Mouse (Mus musculus) hindbrain, embryonic 11.5 days (tissue): ENCODE results near the gene Tnfrsf19. TPM values are rescaled to one million over a fixed set of nuclear protein-coding genes. Genes with fewer than 3 reads are reported as not detected.
A peak's percentile ranks its signal among the peaks of the same experiment; 100 is the strongest.

Source experiments
- ATAC-seq: fragments of 200-750 bp; cut with Nextera tagmentation; 2 replicates; pipeline ENCODE4 v1.8.0; 2017; ENCODE audit warnings: mild to moderate bottlenecking, moderate TSS enrichment, moderate library complexity; ENCODE audit not compliant: low FRiP score
- DNase-seq: peaks from one replicate; pipeline ENCODE4 v3.0.0-alpha.2; 2015; ENCODE audit warnings: low spot score
- H3K27ac ChIP-seq: fragments of 300-500 bp; sonication (generic); 2 replicates; pipeline ENCODE4 v1.5.1; 2014; ENCODE audit warnings: mild to moderate bottlenecking, low read depth, low read length
- H3K27me3 ChIP-seq: fragments of 300-500 bp; sonication (generic); 2 replicates; pipeline ENCODE4 v1.6.1; 2014; ENCODE audit warnings: mild to moderate bottlenecking, low read length, moderate library complexity, mixed read lengths; ENCODE audit not compliant: control insufficient read depth, insufficient read depth
- H3K36me3 ChIP-seq: fragments of 300-500 bp; sonication (generic); 2 replicates; pipeline ENCODE4 v1.6.1; 2014; ENCODE audit warnings: mild to moderate bottlenecking, low read length, moderate library complexity, mixed read lengths; ENCODE audit not compliant: control insufficient read depth, insufficient read depth
- H3K4me1 ChIP-seq: fragments of 300-500 bp; sonication (generic); replicated peaks from 2 replicates; pipeline ENCODE4 v1.6.1; 2014; ENCODE audit warnings: low read length, mixed read lengths; ENCODE audit not compliant: control insufficient read depth, insufficient read depth
- H3K4me2 ChIP-seq: fragments of 300-500 bp; sonication (generic); replicated peaks from 2 replicates; pipeline ENCODE4 v1.6.1; 2014; ENCODE audit warnings: mild to moderate bottlenecking, low read depth, low read length
- H3K4me3 ChIP-seq: fragments of 300-500 bp; sonication (generic); 2 replicates; pipeline ENCODE4 v1.5.1; 2014; ENCODE audit warnings: low read depth, low read length
- H3K9ac ChIP-seq: fragments of 300-500 bp; sonication (generic); 2 replicates; pipeline ENCODE4 v1.6.1; 2014; ENCODE audit warnings: low read depth, low read length
- H3K9me3 ChIP-seq: fragments of 300-500 bp; sonication (generic); 2 replicates; pipeline ENCODE4 v1.6.1; 2016; ENCODE audit warnings: low read length; ENCODE audit not compliant: control insufficient read depth
- WGBS: fragments of 180-500 bp; shearing (Covaris S2); extraction: QIAGEN DNeasy Blood & Tissue Kit; methylation state at CpG from one replicate; pipeline ENCODE4 v1.1.7; 2014; 5-methylcytosine and 5-hydroxymethylcytosine counted together
- polyA plus RNA-seq: library from polyadenylated mRNA; unstranded; fragments of >200 nt; fragmentation: Nextera tagmentation; extraction: Ambion mirVana; gene quantifications from 2 replicates; pipeline ENCODE4 v1.2.1, GENCODE M21; 2014

The Tnfrsf19 gene
- polyA plus RNA-seq, 1 experiment from 2014 or later: 59.6 TPM

DNA sequence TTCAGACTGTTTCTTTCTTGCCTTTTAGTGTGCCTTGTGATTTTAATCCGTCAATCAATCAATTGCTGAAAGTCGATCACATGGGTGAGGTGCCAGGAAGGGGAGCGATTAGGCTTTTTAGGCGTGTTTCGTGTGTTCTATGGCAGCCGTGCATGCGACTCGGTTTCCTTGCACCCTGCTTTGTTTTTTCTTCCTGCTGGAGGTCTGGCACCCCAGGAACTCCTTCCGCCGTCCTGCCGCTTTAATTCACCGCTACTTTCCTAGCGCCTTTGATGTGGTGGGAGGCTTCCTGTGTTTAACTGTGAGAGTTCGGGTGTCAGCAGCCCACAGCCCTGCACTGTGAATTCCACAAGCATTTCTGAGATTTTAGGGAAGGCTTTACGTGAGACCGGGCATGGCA is 10.2 kb upstream of the Tnfrsf19 start:
- H3K27ac ChIP-seq: no peak overlapping the region
- no peaks in the 10 kb centered on the region for H3K36me3 ChIP-seq
- peak overlapping the region; percentile 20 for H3K4me3 ChIP-seq
- no peaks in the 10 kb centered on the region for H3K9me3 ChIP-seq
- under 1% methylated on average over 16 of the region's 16 CpGs for WGBS
- no peak overlapping the region for H3K9ac ChIP-seq
- no peaks in the 10 kb centered on the region; the same call in 1 of the 2 replicates for H3K27me3 ChIP-seq
- H3K4me2 ChIP-seq: peak overlapping the region; percentile 40
- ATAC-seq (no peak), DNase-seq (peak; percentile 47)
- H3K4me1 ChIP-seq: 0 out of 2 replicates have a peak, but pooled peaks cover 6% of the 10 kb centered on the region

DNA sequence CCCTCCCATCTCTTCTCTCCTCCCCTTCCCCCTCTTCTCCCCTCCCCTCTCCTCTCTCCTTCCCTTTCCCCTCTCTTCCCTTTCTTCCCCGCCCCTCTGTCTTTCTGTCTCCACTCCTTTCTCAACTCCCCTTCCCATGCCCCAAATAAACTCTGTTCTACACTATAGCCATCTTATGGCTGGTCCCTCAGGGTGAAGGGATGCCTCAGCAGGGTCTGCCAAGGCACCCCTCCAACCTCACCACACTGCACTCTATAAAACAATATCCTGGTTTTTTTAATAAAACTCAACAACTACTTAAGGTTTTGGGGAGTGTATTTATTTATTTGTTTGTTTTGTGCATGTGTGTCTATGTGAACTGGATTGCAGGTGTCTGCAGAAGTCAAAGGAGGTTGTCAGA is 9.6 kb upstream of the Tnfrsf19 start:
- H3K27ac ChIP-seq: no peak overlapping the region
- WGBS: 27% methylated on average over 1 of the region's 1 CpGs
- H3K4me1 ChIP-seq: 0 out of 2 replicates have a peak, but pooled peaks cover 6% of the 10 kb centered on the region
- no peaks in the 10 kb centered on the region for H3K36me3 ChIP-seq
- H3K9ac ChIP-seq: no peak overlapping the region
- no peak overlapping the region; the same call in 1 of the 2 replicates for H3K4me2 ChIP-seq
- no peaks in the 10 kb centered on the region for H3K9me3 ChIP-seq
- ATAC-seq: no peak
- no peak overlapping the region for H3K4me3 ChIP-seq
- DNase-seq: no peak
- H3K27me3 ChIP-seq: no peaks in the 10 kb centered on the region; the same call in 1 of the 2 replicates

DNA sequence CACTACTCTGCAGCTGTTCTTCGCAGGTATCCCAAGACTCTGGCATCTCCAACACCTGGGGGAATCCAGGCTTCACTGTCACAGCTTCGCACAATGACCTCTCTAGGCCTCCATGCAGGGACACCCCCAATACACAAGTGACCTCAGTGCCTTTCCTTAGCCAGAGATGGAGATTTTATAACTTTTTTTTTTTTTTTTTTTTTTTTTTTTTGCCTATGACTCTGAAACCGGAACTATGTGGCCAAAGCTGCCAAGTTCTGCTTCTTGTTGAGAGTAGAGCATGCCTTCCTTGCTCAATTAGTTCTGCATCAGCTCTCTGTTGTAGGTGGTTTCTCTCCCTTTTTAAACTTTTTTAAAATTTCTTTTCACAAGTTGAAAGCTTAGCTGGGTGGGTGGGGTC is 5.9 kb upstream of the Tnfrsf19 start:
- H3K9me3 ChIP-seq: no peaks in the 10 kb centered on the region
- H3K4me2 ChIP-seq: no peak overlapping the region
- 0 out of 2 replicates have a peak, but pooled peaks cover 6% of the 10 kb centered on the region for H3K4me1 ChIP-seq
- DNase-seq (no peak), ATAC-seq (no peak)
- H3K27me3 ChIP-seq: no peaks in the 10 kb centered on the region
- no peaks in the 10 kb centered on the region for H3K36me3 ChIP-seq
- WGBS: 91% methylated on average over 3 of the region's 3 CpGs
- no peak overlapping the region for H3K27ac ChIP-seq
- no peak overlapping the region for H3K4me3 ChIP-seq
- no peak overlapping the region for H3K9ac ChIP-seq

DNA sequence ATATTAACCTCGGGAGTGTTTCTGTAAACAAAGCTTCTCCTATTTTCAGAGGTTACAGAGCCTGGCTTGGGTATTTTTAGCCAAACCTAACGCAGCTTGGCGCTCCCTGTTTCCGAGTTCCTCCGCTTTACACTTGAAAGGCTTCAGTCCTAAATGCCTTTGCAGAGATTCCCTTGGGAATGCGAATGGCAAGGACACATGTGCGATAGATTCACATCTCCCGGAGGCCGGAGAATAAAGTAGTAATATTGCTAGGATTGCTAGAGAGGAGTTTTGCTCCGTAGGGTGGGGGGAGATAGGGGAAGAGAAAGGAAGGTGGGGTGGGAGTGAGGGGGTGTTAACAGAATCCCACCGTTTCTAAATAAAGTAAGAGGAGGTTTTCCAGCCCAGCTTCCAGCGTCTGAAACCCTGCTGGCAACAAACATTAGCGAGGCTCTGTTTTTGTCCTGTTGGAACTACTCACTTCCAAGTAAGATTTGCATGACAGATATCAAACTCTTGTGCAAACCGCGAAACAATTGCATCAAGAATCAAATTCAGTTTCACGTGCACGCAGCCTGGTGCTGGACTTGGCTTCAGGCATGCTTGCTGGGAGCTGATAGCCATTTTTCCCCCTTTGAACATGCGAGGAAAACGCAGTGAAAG is 722 bp downstream of the Tnfrsf19 start:
- Histone ChIP-seq H3K27ac (peak overlapping the region; percentile 78), H3K27me3 (peaks cover 2% of the 10 kb centered on the region; the same call in 1 of the 2 replicates), H3K4me2 (peak overlapping the region; percentile 80), H3K36me3 (no peaks in the 10 kb centered on the region), H3K4me3 (peak overlapping the region; percentile 37), H3K9ac (peak overlapping the region; percentile 56), H3K4me1 (no peaks in the 10 kb centered on the region), H3K9me3 (no peaks in the 10 kb centered on the region)
- peak; percentile 58 for DNase-seq
- under 1% methylated on average over 19 of the region's 19 CpGs for WGBS
- no peak for ATAC-seq

DNA sequence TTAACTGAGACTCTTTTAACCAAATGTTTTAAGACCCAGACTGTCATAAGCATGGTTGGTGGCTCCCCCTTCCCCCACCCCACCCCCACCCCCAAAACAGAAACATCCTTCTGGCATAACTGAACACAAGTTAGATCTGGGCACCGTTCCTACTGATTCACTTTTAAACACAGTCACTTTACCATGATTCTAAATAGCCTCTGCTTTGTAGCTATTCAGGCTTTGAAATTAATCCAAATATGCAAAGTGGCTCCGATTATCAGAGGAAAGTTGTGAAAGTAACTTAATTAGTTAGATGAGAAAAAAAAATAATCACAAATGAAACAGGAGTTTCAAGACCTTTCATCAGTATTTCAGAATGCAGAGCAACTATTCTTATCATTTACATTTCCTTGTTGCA is 2.0 kb downstream of the Tnfrsf19 start:
- ATAC-seq (no peak), DNase-seq (no peak)
- WGBS: 18% methylated on average over 2 of the region's 2 CpGs
- no peak overlapping the region; the same call in 1 of the 2 replicates for H3K9ac ChIP-seq
- peak overlapping the region; percentile 22 for H3K4me2 ChIP-seq
- H3K4me3 ChIP-seq: peak overlapping the region; percentile 17
- peaks cover 2% of the 10 kb centered on the region; the same call in 1 of the 2 replicates for H3K27me3 ChIP-seq
- no peak overlapping the region for H3K27ac ChIP-seq
- H3K36me3 ChIP-seq: no peaks in the 10 kb centered on the region
- no peaks in the 10 kb centered on the region for H3K4me1 ChIP-seq
- H3K9me3 ChIP-seq: no peaks in the 10 kb centered on the region

DNA sequence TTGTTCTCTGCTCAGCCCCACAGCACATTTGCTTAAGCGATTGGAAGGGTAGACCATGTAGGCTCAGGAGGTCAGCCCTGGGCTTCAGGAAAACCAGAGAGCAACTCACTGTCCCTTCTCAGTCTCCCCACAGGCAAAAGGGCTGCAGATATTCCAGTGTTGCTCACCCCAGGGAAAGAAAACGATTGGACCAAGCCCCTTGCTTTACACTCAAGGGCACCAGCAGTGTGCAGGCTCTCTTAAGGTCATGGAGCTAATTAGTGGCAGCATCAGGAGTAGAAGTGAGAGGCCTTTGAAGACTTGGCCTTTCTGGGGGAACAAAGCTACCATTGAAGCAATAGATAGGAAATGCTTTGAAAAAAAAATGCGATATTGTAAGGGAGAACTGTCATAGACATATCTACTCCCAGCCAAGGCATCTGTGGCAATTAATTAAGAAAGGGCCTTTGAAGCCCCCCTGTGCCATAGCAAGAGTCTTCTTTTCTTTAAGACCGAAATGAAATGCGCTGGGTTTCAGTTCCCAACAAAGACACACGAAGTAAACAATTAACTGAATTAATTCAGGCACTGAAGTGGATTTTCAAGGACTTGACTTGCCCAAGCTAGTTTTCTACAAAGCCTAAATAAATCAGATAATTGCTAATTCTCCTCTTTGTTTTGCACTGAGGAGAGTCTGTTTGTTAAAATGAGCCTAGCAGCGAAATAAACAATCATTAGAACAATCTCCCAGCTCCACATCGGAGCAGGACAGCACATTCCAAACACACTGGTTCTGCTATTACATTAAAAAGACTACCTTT is 2.6 kb downstream of the Tnfrsf19 start:
- WGBS: 2% methylated on average over 8 of the region's 8 CpGs
- Histone ChIP-seq H3K27me3 (peaks cover 2% of the 10 kb centered on the region; the same call in 1 of the 2 replicates), H3K9ac (peak overlapping the region; percentile 37), H3K4me2 (peak overlapping the region; percentile 22), H3K27ac (no peak overlapping the region), H3K9me3 (no peaks in the 10 kb centered on the region), H3K36me3 (no peaks in the 10 kb centered on the region), H3K4me1 (no peaks in the 10 kb centered on the region), H3K4me3 (peak overlapping the region; percentile 17)
- ATAC-seq: no peak
- peak; percentile 47 for DNase-seq

DNA sequence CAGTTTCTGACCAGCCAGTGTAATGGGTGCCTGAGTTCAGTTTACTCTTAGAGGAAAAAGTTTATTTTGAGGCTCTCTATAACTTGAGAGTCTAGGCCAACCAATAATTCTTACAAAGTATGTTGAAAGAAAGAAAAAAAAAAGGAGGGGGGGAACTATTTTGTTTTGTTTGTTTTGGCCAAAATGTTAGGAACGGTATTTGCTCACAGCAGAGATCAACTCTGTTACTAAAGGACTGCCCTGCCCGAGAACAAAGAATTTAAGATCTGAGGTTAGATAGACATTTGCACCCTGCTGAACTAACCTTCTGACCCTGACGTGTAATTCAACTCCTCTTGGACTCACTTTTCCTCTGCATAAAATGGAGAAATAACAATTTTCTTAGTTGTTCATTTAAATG is 4.0 kb downstream of the Tnfrsf19 start:
- no peaks in the 10 kb centered on the region for H3K4me1 ChIP-seq
- 16% methylated on average over 3 of the region's 3 CpGs for WGBS
- no peak overlapping the region for H3K9ac ChIP-seq
- no peak overlapping the region for H3K27ac ChIP-seq
- no peaks in the 10 kb centered on the region for H3K36me3 ChIP-seq
- no peaks in the 10 kb centered on the region for H3K9me3 ChIP-seq
- peaks cover 2% of the 10 kb centered on the region; the same call in 1 of the 2 replicates for H3K27me3 ChIP-seq
- no peak for ATAC-seq
- DNase-seq: no peak
- no peak overlapping the region for H3K4me2 ChIP-seq
- H3K4me3 ChIP-seq: no peak overlapping the region

DNA sequence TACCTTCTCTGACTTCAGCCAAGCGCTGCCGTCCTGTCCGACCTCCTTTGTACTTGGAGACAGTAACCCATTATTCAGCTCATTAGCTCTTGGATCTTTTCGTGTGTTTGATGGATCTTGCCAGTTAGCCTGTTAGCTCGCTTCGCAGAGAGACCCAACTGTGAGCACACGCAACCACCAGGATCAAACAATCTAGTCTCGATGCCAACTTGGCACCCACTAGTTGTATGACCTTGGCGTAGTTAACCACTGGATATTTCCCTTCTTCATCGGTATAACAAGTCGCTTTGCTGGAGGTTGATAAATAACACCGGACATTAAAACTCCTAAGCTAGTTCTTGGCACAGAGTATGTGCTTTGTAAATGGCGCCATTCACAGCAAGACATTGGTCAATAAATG is 6.1 kb downstream of the Tnfrsf19 start:
- H3K4me1 ChIP-seq: no peaks in the 10 kb centered on the region
- H3K4me3 ChIP-seq: no peak overlapping the region
- H3K9ac ChIP-seq: no peak overlapping the region
- no peaks in the 10 kb centered on the region for H3K9me3 ChIP-seq
- no peaks in the 10 kb centered on the region for H3K27me3 ChIP-seq
- ATAC-seq: no peak
- DNase-seq: no peak
- no peaks in the 10 kb centered on the region for H3K36me3 ChIP-seq
- no peak overlapping the region for H3K27ac ChIP-seq
- 74% methylated on average over 13 of the region's 13 CpGs for WGBS
- H3K4me2 ChIP-seq: no peak overlapping the region
